8 mouse cellular contexts compared by ENCODE assay signal in genomic region chr11:70655571-70656455, GRCm38 (mm10). TPM values are rescaled to one million over a fixed set of nuclear protein-coding genes. Genes with fewer than 3 reads are reported as not detected.
DNase-seq lines count a peak whose midpoint lies in the region; ATAC-seq and TF ChIP-seq lines count a peak whose summit lies in the region.

No protein-coding gene starts in this region.

- peaks cover 74% of the 10 kb centered on the region for H3K79me2 ChIP-seq in myocyte (ENCODE audit: control insufficient read depth, insufficient read depth)

- DNase-seq in ES-CJ7 (ENCODE audit: low read depth, low spot score) (peak; percentile 82), liver (peak; percentile 66)
- DNase-seq in adrenal gland, postnatal 36 days = peak; percentile 73 to 84
- DNase-seq in forebrain, postnatal 0 days = no peak
- DNase-seq in thymus, postnatal 36 days = peak; percentile 76 to 77
- no peak for DNase-seq in frontal cortex, postnatal 10 days (ENCODE audit: low spot score in 2 of 2)

- no peaks in the 10 kb centered on the region for H3K9me3 ChIP-seq in forebrain, postnatal 0 days (ENCODE audit: low read length)
- no peaks in the 10 kb centered on the region for H3K9me3 ChIP-seq in hindbrain, embryonic 12.5 days (replicated peaks)

- peak overlapping the region; percentile 98 for H3K4me3 ChIP-seq in forebrain, postnatal 0 days (ENCODE audit: low read depth, low read length)
- peak overlapping the region; percentile 99 for H3K4me3 ChIP-seq in hindbrain, embryonic 12.5 days
- H3K4me3 ChIP-seq in myocyte = peak overlapping the region; percentile 94

- no peaks in the 10 kb centered on the region for H3K27me3 ChIP-seq in forebrain, postnatal 0 days (ENCODE audit: insufficient read depth, low read length)
- H3K27me3 ChIP-seq in hindbrain, embryonic 12.5 days = no peaks in the 10 kb centered on the region
- H3K27me3 ChIP-seq in myocyte (ENCODE audit: control insufficient read depth, insufficient read depth, insufficient read length) = no peaks in the 10 kb centered on the region

- H3K4me2 ChIP-seq in forebrain, postnatal 0 days (ENCODE audit: low read depth) = peak overlapping the region; percentile 87
- H3K4me2 ChIP-seq in hindbrain, embryonic 12.5 days (replicated peaks) = peak overlapping the region; percentile 98
- H3K4me2 ChIP-seq in myocyte (ENCODE audit: low read depth) = peak overlapping the region; percentile 97

- peaks cover 11% of the 10 kb centered on the region for H3K36me3 ChIP-seq in forebrain, postnatal 0 days (ENCODE audit: insufficient read depth)
- H3K36me3 ChIP-seq in hindbrain, embryonic 12.5 days = peaks cover 26% of the 10 kb centered on the region
- peaks cover 24% of the 10 kb centered on the region for H3K36me3 ChIP-seq in myocyte (ENCODE audit: control insufficient read depth, insufficient read depth)

- H3ac ChIP-seq in myocyte (ENCODE audit: control insufficient read depth, insufficient read length) = peak overlapping the region; percentile 88

- peak; percentile 55 for TF ChIP-seq POLR2A in myocyte (IDR thresholded peaks at IDR 0.05; ENCODE audit: insufficient read length, low read depth)

- H3K9ac ChIP-seq in forebrain, postnatal 0 days = peak overlapping the region; percentile 97
- H3K9ac ChIP-seq in hindbrain, embryonic 12.5 days = peak overlapping the region; percentile 92

- TF ChIP-seq CTCF in forebrain, postnatal 0 days (IDR thresholded peaks at IDR 0.05; ENCODE audit: low read depth) = no peak

- no peak for ATAC-seq in forebrain, postnatal 0 days
- ATAC-seq in hindbrain, embryonic 12.5 days (ENCODE audit: low FRiP score) = no peak

- 0 out of 2 replicates have a peak overlapping the region, but pooled peaks have one; percentile 97 for H3K27ac ChIP-seq in forebrain, postnatal 0 days (ENCODE audit: low read depth, low read length)
- peak overlapping the region; percentile 98 for H3K27ac ChIP-seq in hindbrain, embryonic 12.5 days

- H3K4me1 ChIP-seq in forebrain, postnatal 0 days (ENCODE audit: insufficient read depth) = no peaks in the 10 kb centered on the region
- H3K4me1 ChIP-seq in hindbrain, embryonic 12.5 days = peaks cover 41% of the 10 kb centered on the region

- WGBS in forebrain, postnatal 0 days = 2% methylated on average over 61 of the region's 61 CpGs
- WGBS in hindbrain, embryonic 12.5 days = under 1% methylated on average over 61 of the region's 61 CpGs

TF ChIP-seq in myocyte, 11 proteins besides CTCF, POLR2A, EP300 and RAD21:
- TF ChIP-seq MYOD1 (IDR thresholded peaks at IDR 0.05; ENCODE audit: control insufficient read depth in 1 of 3, insufficient read length in 2 of 3, low read depth in 2 of 3) (peak in 2 of 3 experiments; percentile 93 to 97), USF1 (IDR thresholded peaks at IDR 0.05; ENCODE audit: low read depth) (peak; percentile 36), MYOG (IDR thresholded peaks at IDR 0.05; ENCODE audit: control insufficient read depth in 1 of 3, insufficient read depth in 1 of 3, insufficient read length in 2 of 3, low read depth in 2 of 3) (peak in 2 of 3 experiments; percentile 92 to 95), CEBPB (IDR thresholded peaks at IDR 0.05; ENCODE audit: insufficient read depth, poor library complexity, severe bottlenecking) (no peak), SRF (IDR thresholded peaks at IDR 0.05; ENCODE audit: control insufficient read depth, insufficient read length, low read depth) (no peak), REST (IDR thresholded peaks at IDR 0.05; ENCODE audit: insufficient read depth, insufficient read length) (no peak), E2F4 (IDR thresholded peaks at IDR 0.05; ENCODE audit: insufficient read depth) (no peak), TCF3 (IDR thresholded peaks at IDR 0.05; ENCODE audit: insufficient read length, low read depth) (no peak), POLR2AphosphoS2 (IDR thresholded peaks at IDR 0.05; ENCODE audit: insufficient read length, low read depth) (peak; percentile 42), MAX (IDR thresholded peaks at IDR 0.05; ENCODE audit: low read depth) (peak; percentile 69), TCF12 (IDR thresholded peaks at IDR 0.05; ENCODE audit: insufficient read depth, poor library complexity, severe bottlenecking) (peak; percentile 45)
TF ChIP-seq in myocyte: peak in this region for 6.

RNA-seq across cellular contexts. Expression of gene Eno3, which starts 1.2 kb away (rescaled TPM):
- total RNA-seq in adrenal gland, postnatal 36 days (2021) = 10 to 100 TPM; 21.2 to 35.5 TPM
- 7.4 and 14.6 TPM in 2 replicates for total RNA-seq in forebrain, postnatal 0 days (2014; rRNA removed)
- polyA plus RNA-seq in forebrain, postnatal 0 days (2015; fragmentation: Nextera tagmentation; extraction: Ambion mirVana) = 4.3 and 5.5 TPM in 2 replicates
- 14.9 and 18.5 TPM in 2 replicates for polyA plus RNA-seq in hindbrain, embryonic 12.5 days (2016; fragmentation: Nextera tagmentation; extraction: Ambion mirVana)
- 1,792 TPM for polyA plus RNA-seq in myocyte (2012; fragmentation: generic; extraction: Trizol)

RNA-seq across cellular contexts. Expression of gene Pfn1, which starts 1.4 kb away (rescaled TPM):
- total RNA-seq in adrenal gland, postnatal 36 days (2021) = 100 to 1,000 TPM; 853 to 925 TPM
- 386 and 408 TPM in 2 replicates for total RNA-seq in forebrain, postnatal 0 days (2014; rRNA removed)
- polyA plus RNA-seq in forebrain, postnatal 0 days (2015; fragmentation: Nextera tagmentation; extraction: Ambion mirVana) = 687 and 843 TPM in 2 replicates
- polyA plus RNA-seq in hindbrain, embryonic 12.5 days (2016; fragmentation: Nextera tagmentation; extraction: Ambion mirVana) = 1,190 and 1,267 TPM in 2 replicates
- polyA plus RNA-seq in myocyte (2012; fragmentation: generic; extraction: Trizol) = 2,636 TPM

RNA-seq across cellular contexts. Expression of gene Slc25a11, which starts 8.5 kb away (rescaled TPM):
- total RNA-seq in adrenal gland, postnatal 36 days (2021) = 100 to 1,000 TPM; 127 to 165 TPM
- total RNA-seq in forebrain, postnatal 0 days (2014; rRNA removed) = 133 and 134 TPM in 2 replicates
- 151 and 160 TPM in 2 replicates for polyA plus RNA-seq in forebrain, postnatal 0 days (2015; fragmentation: Nextera tagmentation; extraction: Ambion mirVana)
- 145 and 148 TPM in 2 replicates for polyA plus RNA-seq in hindbrain, embryonic 12.5 days (2016; fragmentation: Nextera tagmentation; extraction: Ambion mirVana)
- polyA plus RNA-seq in myocyte (2012; fragmentation: generic; extraction: Trizol) = 165 TPM

RNA-seq across cellular contexts. Expression of gene Rnf167, which starts 8.8 kb away (rescaled TPM):
- 10 to 100 TPM; 83.6 to 83.8 TPM for total RNA-seq in adrenal gland, postnatal 36 days (2021)
- 63.2 and 76.4 TPM in 2 replicates for total RNA-seq in forebrain, postnatal 0 days (2014; rRNA removed)
- polyA plus RNA-seq in forebrain, postnatal 0 days (2015; fragmentation: Nextera tagmentation; extraction: Ambion mirVana) = 102 and 109 TPM in 2 replicates
- 96.0 and 102 TPM in 2 replicates for polyA plus RNA-seq in hindbrain, embryonic 12.5 days (2016; fragmentation: Nextera tagmentation; extraction: Ambion mirVana)
- polyA plus RNA-seq in myocyte (2012; fragmentation: generic; extraction: Trizol) = 16.7 TPM

RNA-seq across cellular contexts. Expression of gene Spag7, which starts 13.4 kb away (rescaled TPM):
- 10 to 100 TPM; 87.1 to 88.1 TPM for total RNA-seq in adrenal gland, postnatal 36 days (2021)
- total RNA-seq in forebrain, postnatal 0 days (2014; rRNA removed) = 49.2 and 57.1 TPM in 2 replicates
- 56.6 and 116 TPM in 2 replicates for polyA plus RNA-seq in forebrain, postnatal 0 days (2015; fragmentation: Nextera tagmentation; extraction: Ambion mirVana)
- 143 and 144 TPM in 2 replicates for polyA plus RNA-seq in hindbrain, embryonic 12.5 days (2016; fragmentation: Nextera tagmentation; extraction: Ambion mirVana)
- polyA plus RNA-seq in myocyte (2012; fragmentation: generic; extraction: Trizol) = 52.4 TPM

Comparison
In these comparisons a context has a peak if more than half of its experiments do, and no peak if none do; other contexts are left out.
1. DNase-seq: peak in ES-CJ7 (single experiment), adrenal gland, postnatal 36 days (2 of 2), liver (single experiment) and thymus, postnatal 36 days (2 of 2); none in forebrain, postnatal 0 days (single experiment) and frontal cortex, postnatal 10 days (0 of 2).
2. RNA of gene Eno3, which starts 1.2 kb away (polyA plus RNA-seq): 1,792 TPM in myocyte (single experiment); 14.9 to 18.5 TPM in hindbrain, embryonic 12.5 days and 4.3 to 5.5 TPM in forebrain, postnatal 0 days; every median in the first group is over 10 times any median in the second.
3. Peak in every context shown above with its lines, with median percentiles within 50 percentile points of each other: H3K4me2 ChIP-seq and H3K4me3 ChIP-seq.